Mouse (Mus musculus): ENCODE data around the gene Tspan13.

DNA sequence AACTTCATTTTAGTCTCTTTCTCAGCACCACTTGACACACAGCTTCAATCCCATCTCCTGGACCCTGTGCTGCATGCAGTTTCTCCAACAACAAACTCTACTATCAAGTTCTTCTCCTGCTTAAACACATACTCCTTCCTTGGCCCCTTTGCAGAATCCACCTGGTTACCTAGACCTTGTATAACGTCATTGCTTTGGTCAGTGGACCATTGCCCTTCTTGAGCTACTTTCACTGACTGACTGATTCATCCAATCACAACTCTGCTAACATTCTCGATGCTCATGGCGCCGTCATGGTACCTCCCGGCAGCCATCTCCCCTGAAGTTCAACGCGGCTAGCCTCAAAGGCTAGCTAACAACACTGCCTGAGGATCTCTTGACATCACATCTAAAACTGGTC lies 6.2 kb downstream of the Tspan13 start:
- no peak for TF ChIP-seq CTCF (IDR thresholded peaks at IDR 0.05; ENCODE audit: control insufficient read depth, insufficient read depth, insufficient replicate concordance, low read depth, low read length)
- no peak for TF ChIP-seq POLR2A (IDR thresholded peaks at IDR 0.05; ENCODE audit: control insufficient read depth, low read depth, low read length)

Data from testis, adult 2 months (tissue).